Mouse (Mus musculus) left cerebral cortex, adult 11 months (tissue): ENCODE measurements around the gene Ndufv1.
"Not testable (repeated sequence)": the region's sequence is repeated elsewhere in the genome, so short reads cannot be mapped to it uniquely, and the experiment has no call there.

Experiments used
- DNase-seq: peaks from one replicate; pipeline ENCODE4 v3.0.0; 2022; ENCODE audit warnings: low spot score

The Ndufv1 gene

GRCm38 (mm10) chr19:3972229-3972628 is 40.4 kb downstream of the Ndufv1 start, which contains the start of gene Aldh3b2:
Gene Aldh3b2, plus strand, starts transcription at chr19:3972328.
- no peak for DNase-seq

GRCm38 (mm10) chr19:3967258-3967657 is 45.3 kb downstream of the Ndufv1 start:
- DNase-seq, result no peak

GRCm38 (mm10) chr19:3966330-3967075 is 46.1 kb downstream of the Ndufv1 start:
- no peak for DNase-seq

GRCm38 (mm10) chr19:3964030-3964429 is 48.6 kb downstream of the Ndufv1 start:
- DNase-seq, result no peak

- DNase-seq, result no peak
These were observed 50.1 kb downstream of the Ndufv1 start for GRCm38 (mm10) chr19:3962469-3962868.

- DNase-seq, result not testable (repeated sequence)
These were observed 50.8 kb downstream of the Ndufv1 start for GRCm38 (mm10) chr19:3961805-3962204.

GRCm38 (mm10) chr19:3960211-3960610 is 52.4 kb downstream of the Ndufv1 start:
- no peak for DNase-seq

DNA sequence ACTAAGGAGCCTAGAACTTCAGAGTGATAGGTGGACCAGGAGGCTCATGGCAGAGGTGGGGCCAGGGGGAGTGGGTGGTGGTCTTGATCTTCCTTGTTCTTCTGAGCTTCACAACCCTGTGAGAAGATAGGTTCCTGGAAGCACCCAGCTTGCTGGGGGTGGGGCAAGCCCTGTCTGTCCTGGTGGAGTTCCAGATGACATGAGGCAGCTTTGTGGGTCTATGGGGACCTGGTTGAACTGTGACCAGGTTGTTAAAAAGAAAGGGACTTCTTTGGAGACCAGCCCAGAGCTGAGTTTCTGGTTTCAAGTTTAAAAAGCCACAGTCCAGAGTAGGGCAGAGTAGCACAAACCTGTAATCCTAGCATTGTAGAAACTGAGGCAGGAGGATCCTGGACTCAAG is 53.6 kb downstream of the Ndufv1 start:
- DNase-seq, result no peak

GRCm38 (mm10) chr19:3958470-3958869 is 54.1 kb downstream of the Ndufv1 start, which contains the start of gene Aldh3b3:
Gene Aldh3b3, plus strand, starts transcription at chr19:3958645.
- DNase-seq, result no peak
